Mouse (Mus musculus): Measurements from ENCODE around the gene Myo1h. TPM values are rescaled to one million over a fixed set of nuclear protein-coding genes. Genes with fewer than 3 reads are reported as not detected.

Gene Myo1h
- polyA plus RNA-seq, 1 experiment from 2014 or later = 0.45 TPM

- H3K9me3 ChIP-seq (ENCODE audit: control insufficient read depth, low read length) = no peaks in the 10 kb centered on the region
- no peak for DNase-seq (ENCODE audit: low spot score)
- H3K36me3 ChIP-seq (ENCODE audit: control insufficient read depth, insufficient read depth, low read length) = peaks cover 41% of the 10 kb centered on the region
- H3K27ac ChIP-seq (ENCODE audit: low read depth, low read length) = no peak overlapping the region
- no peak overlapping the region for H3K4me3 ChIP-seq (ENCODE audit: low read depth, low read length)
- no peaks in the 10 kb centered on the region for H3K27me3 ChIP-seq (replicated peaks; ENCODE audit: control insufficient read depth, insufficient read depth, low read length)
- WGBS = 75% methylated on average over 23 of the region's 23 CpGs
- H3K9ac ChIP-seq (ENCODE audit: low read depth, low read length) = no peak overlapping the region
- no peak for ATAC-seq (replicated peaks; ENCODE audit: low FRiP score)
- no peak overlapping the region for H3K4me2 ChIP-seq
- H3K4me1 ChIP-seq (replicated peaks; ENCODE audit: control insufficient read depth, insufficient read depth, low read length) = peaks cover 3% of the 10 kb centered on the region; the same call in 1 of the 2 replicates
Observed at GRCm38 (mm10) chr5:114412361-114412998, 123.5 kb downstream of the Myo1h start.

- WGBS = 76% methylated on average over 16 of the region's 16 CpGs
- H3K4me1 ChIP-seq (replicated peaks; ENCODE audit: control insufficient read depth, insufficient read depth, low read length) = peaks cover 3% of the 10 kb centered on the region; the same call in 1 of the 2 replicates
- ATAC-seq (replicated peaks; ENCODE audit: low FRiP score) (no peak), DNase-seq (ENCODE audit: low spot score) (no peak)
- H3K4me3 ChIP-seq (ENCODE audit: low read depth, low read length) = no peak overlapping the region
- no peak overlapping the region for H3K4me2 ChIP-seq
- no peak overlapping the region for H3K27ac ChIP-seq (ENCODE audit: low read depth, low read length)
- H3K36me3 ChIP-seq (ENCODE audit: control insufficient read depth, insufficient read depth, low read length) = peaks cover 41% of the 10 kb centered on the region
- H3K9me3 ChIP-seq (ENCODE audit: control insufficient read depth, low read length) = no peaks in the 10 kb centered on the region
- no peaks in the 10 kb centered on the region for H3K27me3 ChIP-seq (replicated peaks; ENCODE audit: control insufficient read depth, insufficient read depth, low read length)
- H3K9ac ChIP-seq (ENCODE audit: low read depth, low read length) = no peak overlapping the region
Observed at GRCm38 (mm10) chr5:114413067-114413735, 124.2 kb downstream of the Myo1h start.

Small RNA genes within 50 kb of the gene (microRNA-seq; reads per million reads assigned to microRNA genes)
- gene Mir7027 (ENCODE audit: borderline number of aligned reads) = not detected

Other genes with a start within 250 kb of the Myo1h start
- gene Usp30, start 223.7 kb upstream of the Myo1h start, polyA plus RNA-seq (2014; fragmentation: Nextera tagmentation; extraction: Ambion mirVana) = 6.5 and 8.5 TPM in 2 replicates
- gene Svop, start 197.6 kb upstream of the Myo1h start, polyA plus RNA-seq (2014; fragmentation: Nextera tagmentation; extraction: Ambion mirVana) = not detected in 2 replicates
- 13.1 and 13.4 TPM in 2 replicates for gene Alkbh2, start 160.9 kb upstream of the Myo1h start, polyA plus RNA-seq (2014; fragmentation: Nextera tagmentation; extraction: Ambion mirVana)
- gene Ung, start 158.8 kb upstream of the Myo1h start, polyA plus RNA-seq (2014; fragmentation: Nextera tagmentation; extraction: Ambion mirVana) = 41.8 and 47.1 TPM in 2 replicates
- gene Acacb, start 142.6 kb upstream of the Myo1h start, polyA plus RNA-seq (2014; fragmentation: Nextera tagmentation; extraction: Ambion mirVana) = 0.86 and 1.2 TPM in 2 replicates
- gene Foxn4, start 15.4 kb upstream of the Myo1h start, polyA plus RNA-seq (2014; fragmentation: Nextera tagmentation; extraction: Ambion mirVana) = not detected in 2 replicates
- gene Kctd10, start 91.3 kb downstream of the Myo1h start, polyA plus RNA-seq (2014; fragmentation: Nextera tagmentation; extraction: Ambion mirVana) = 59.1 and 64.1 TPM in 2 replicates
- 41.1 and 41.4 TPM in 2 replicates for gene Ube3b, start 91.4 kb downstream of the Myo1h start, polyA plus RNA-seq (2014; fragmentation: Nextera tagmentation; extraction: Ambion mirVana)
- gene Mmab, start 154.9 kb downstream of the Myo1h start, polyA plus RNA-seq (2014; fragmentation: Nextera tagmentation; extraction: Ambion mirVana) = 27.9 and 29.5 TPM in 2 replicates
- 46.5 and 48.5 TPM in 2 replicates for gene Mvk, start 155.1 kb downstream of the Myo1h start, polyA plus RNA-seq (2014; fragmentation: Nextera tagmentation; extraction: Ambion mirVana)

Measured in liver, embryonic 11.5 days (tissue).